Mouse (Mus musculus): ENCODE results near the gene Bbs12. TPM values are rescaled to one million over a fixed set of nuclear protein-coding genes. Genes with fewer than 3 reads are reported as not detected.
A peak's percentile ranks its signal among the peaks of the same experiment; 100 is the strongest.

Gene Bbs12
- polyA plus RNA-seq (2014; fragmentation: Nextera tagmentation; extraction: Ambion mirVana), result 3.9 and 7.0 TPM in 2 replicates

DNA sequence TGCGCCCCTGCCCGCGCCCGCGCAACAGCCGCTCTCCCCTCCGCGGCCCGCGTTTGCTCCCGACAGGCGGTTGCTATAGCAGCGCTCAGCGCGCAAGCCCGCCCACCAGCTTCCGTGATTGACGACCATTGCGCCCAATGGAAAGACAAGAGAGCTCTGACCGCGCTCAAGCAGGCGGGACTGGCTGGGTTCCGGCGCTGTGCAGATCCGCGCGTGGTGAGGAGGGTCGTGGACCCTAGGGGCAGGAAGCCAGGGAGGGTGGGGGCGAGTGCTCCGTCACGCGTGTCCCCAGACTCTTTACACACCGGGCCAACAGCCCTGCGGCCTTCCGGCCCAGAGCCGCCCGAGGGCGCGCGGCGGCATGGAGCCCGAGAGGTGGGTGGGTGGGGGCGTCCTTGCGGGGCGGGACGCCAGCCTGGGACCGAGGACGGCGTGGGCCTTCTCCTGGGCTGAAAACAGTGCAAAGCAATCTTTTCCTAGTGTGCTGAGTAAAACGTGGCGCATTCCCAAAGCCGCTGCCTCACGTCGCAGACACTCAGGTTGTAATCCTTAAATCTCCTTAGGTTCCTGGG lies at the start of gene Bbs12, which contains the start of gene Cetn4:
Bbs12 (plus strand) TSS at position 185 of the 572 bp plus-strand sequence.
Cetn4 (minus strand) TSS at position 339 of the 572 bp plus-strand sequence.
- H3K9me3 ChIP-seq (ENCODE audit: control insufficient read depth, low read length), result no peaks in the 10 kb centered on the region
- peak within 1 kb of the TSS; percentile 79 for H3K9ac ChIP-seq (replicated peaks; ENCODE audit: low read length)
- H3K4me2 ChIP-seq (ENCODE audit: low read length), result peak within 1 kb of the TSS; percentile 67
- peak within 1 kb of the TSS; percentile 77 for H3K27ac ChIP-seq (replicated peaks; ENCODE audit: low read depth, low read length)
- peak; percentile 100 for ATAC-seq (ENCODE audit: low FRiP score, low TSS enrichment)
- H3K4me3 ChIP-seq (replicated peaks; ENCODE audit: low read depth, low read length), result peak within 1 kb of the TSS; percentile 77
- H3K4me1 ChIP-seq (ENCODE audit: control insufficient read depth, insufficient read depth, low read length), result no peaks in the 10 kb centered on the region
- under 1% methylated on average over 54 of the region's 54 CpGs for WGBS
- H3K36me3 ChIP-seq (ENCODE audit: control insufficient read depth, insufficient read depth, low read length), result no peaks in the 10 kb centered on the region
- peak; percentile 98 for DNase-seq
- H3K27me3 ChIP-seq (ENCODE audit: control insufficient read depth, insufficient read depth, low read length), result no peaks in the 10 kb centered on the region

DNA sequence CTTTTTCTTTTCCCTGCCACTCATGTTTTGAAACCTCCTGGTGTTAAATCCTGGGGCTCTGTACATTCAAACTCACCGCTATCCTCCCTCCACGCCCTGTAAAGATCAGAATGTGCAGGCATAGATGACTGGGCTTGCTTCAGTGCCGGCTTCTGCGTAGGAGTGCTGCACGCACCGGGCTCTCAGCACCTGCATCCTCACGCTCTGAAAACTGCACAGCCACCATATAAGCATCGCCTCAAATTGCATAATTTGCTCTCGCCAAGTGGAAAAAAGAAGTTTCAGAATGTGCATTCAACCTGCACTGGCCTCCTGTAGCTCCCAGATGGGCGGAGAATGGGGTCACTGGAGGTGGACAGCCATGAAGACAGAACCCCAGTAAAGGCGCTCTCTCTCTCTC lies 44.0 kb upstream of the Bbs12 start:
- WGBS, result 83% methylated on average over 11 of the region's 11 CpGs
- ATAC-seq (ENCODE audit: low FRiP score, low TSS enrichment), result no peak

DNA sequence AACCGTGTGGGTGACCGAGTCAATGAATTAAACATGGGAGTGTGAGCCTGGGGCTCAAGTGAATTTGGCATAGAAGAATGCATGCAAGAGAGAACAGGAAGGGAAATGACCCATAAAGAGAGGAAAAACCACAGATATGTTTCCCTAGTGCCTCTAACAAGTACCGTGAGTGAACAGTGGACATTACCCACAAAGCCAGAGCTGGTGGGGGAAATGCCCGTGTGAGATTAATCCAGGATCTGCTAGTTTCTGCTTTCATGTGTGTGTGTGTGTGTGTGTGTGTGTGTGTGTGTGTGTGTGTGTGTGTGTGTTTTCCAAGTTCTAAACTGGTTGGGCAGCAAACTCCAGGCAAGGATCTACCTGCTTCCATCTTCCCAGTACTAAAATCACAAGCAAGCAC lies 42.4 kb upstream of the Bbs12 start:
- no peak for DNase-seq
- no peak overlapping the region for H3K27ac ChIP-seq (replicated peaks; ENCODE audit: low read depth, low read length)
- H3K36me3 ChIP-seq (ENCODE audit: control insufficient read depth, insufficient read depth, low read length), result no peaks in the 10 kb centered on the region
- no peaks in the 10 kb centered on the region for H3K9me3 ChIP-seq (ENCODE audit: control insufficient read depth, low read length)
- no peak overlapping the region for H3K4me2 ChIP-seq (ENCODE audit: low read length)
- H3K4me3 ChIP-seq (replicated peaks; ENCODE audit: low read depth, low read length), result no peak overlapping the region
- H3K9ac ChIP-seq (replicated peaks; ENCODE audit: low read length), result no peak overlapping the region
- 92% methylated on average over 4 of the region's 4 CpGs for WGBS
- H3K4me1 ChIP-seq (ENCODE audit: control insufficient read depth, insufficient read depth, low read length), result no peaks in the 10 kb centered on the region
- H3K27me3 ChIP-seq (ENCODE audit: control insufficient read depth, insufficient read depth, low read length), result no peaks in the 10 kb centered on the region
- no peak for ATAC-seq (ENCODE audit: low FRiP score, low TSS enrichment)

More for the DNA sequence above, 44.0 kb upstream of the Bbs12 start:
- Histone ChIP-seq H3K27me3 (ENCODE audit: control insufficient read depth, insufficient read depth, low read length) (no peaks in the 10 kb centered on the region), H3K4me2 (ENCODE audit: low read length) (no peak overlapping the region), H3K36me3 (ENCODE audit: control insufficient read depth, insufficient read depth, low read length) (no peaks in the 10 kb centered on the region), H3K4me3 (replicated peaks; ENCODE audit: low read depth, low read length) (no peak overlapping the region), H3K9ac (replicated peaks; ENCODE audit: low read length) (no peak overlapping the region), H3K27ac (replicated peaks; ENCODE audit: low read depth, low read length) (no peak overlapping the region), H3K9me3 (ENCODE audit: control insufficient read depth, low read length) (no peaks in the 10 kb centered on the region), H3K4me1 (ENCODE audit: control insufficient read depth, insufficient read depth, low read length) (no peaks in the 10 kb centered on the region)
- no peak for DNase-seq

DNA sequence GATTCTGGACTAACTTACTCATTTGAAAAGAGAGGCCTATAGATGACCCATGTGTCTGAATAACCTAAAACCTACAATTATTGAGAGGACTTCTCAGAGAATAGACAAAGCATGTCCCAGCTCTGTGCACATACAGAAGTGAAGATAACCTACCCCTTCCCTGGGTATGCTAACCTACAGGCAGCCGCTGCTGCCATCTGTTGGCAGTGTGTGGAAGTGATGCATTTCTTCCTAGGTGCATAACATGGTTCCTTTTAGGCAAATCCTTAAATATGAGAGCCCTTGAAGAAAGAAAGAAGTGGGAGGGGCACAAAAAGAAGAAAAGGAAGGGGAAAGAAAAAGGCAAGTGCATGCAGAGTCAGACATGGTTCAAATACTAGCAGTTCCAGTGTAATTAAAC lies 41.1 kb upstream of the Bbs12 start:
- Histone ChIP-seq H3K9me3 (ENCODE audit: control insufficient read depth, low read length) (no peaks in the 10 kb centered on the region), H3K27ac (replicated peaks; ENCODE audit: low read depth, low read length) (no peak overlapping the region), H3K4me3 (replicated peaks; ENCODE audit: low read depth, low read length) (no peak overlapping the region), H3K27me3 (ENCODE audit: control insufficient read depth, insufficient read depth, low read length) (no peaks in the 10 kb centered on the region), H3K36me3 (ENCODE audit: control insufficient read depth, insufficient read depth, low read length) (no peaks in the 10 kb centered on the region), H3K9ac (replicated peaks; ENCODE audit: low read length) (no peak overlapping the region), H3K4me1 (ENCODE audit: control insufficient read depth, insufficient read depth, low read length) (no peaks in the 10 kb centered on the region), H3K4me2 (ENCODE audit: low read length) (no peak overlapping the region)
- WGBS, result 11% methylated on average over 1 of the region's 1 CpGs
- DNase-seq, result peak; percentile 70
- ATAC-seq (ENCODE audit: low FRiP score, low TSS enrichment), result no peak; the same call in 1 of the 2 replicates

DNA sequence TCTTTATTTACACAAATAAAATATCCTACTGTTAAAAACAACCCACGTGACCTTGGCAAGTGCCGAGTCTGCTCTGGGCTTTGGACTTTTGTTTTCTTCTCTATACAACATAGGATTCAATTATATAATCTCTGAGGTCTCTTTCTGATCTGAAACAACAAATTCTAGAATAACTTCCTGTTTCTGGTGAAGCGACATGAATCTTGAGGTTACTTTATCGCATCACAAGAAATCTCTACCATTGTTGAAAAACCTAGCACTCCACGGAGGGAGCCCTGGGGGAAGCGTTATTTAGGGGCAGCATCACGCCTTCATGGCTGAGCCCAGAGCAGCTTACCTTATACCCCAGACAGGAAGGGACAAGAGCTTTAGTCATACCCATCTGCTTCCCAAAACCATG lies 39.3 kb upstream of the Bbs12 start:
- no peak for DNase-seq
- no peak overlapping the region for H3K9ac ChIP-seq (replicated peaks; ENCODE audit: low read length)
- no peak overlapping the region for H3K4me3 ChIP-seq (replicated peaks; ENCODE audit: low read depth, low read length)
- H3K9me3 ChIP-seq (ENCODE audit: control insufficient read depth, low read length), result no peaks in the 10 kb centered on the region
- H3K27me3 ChIP-seq (ENCODE audit: control insufficient read depth, insufficient read depth, low read length), result no peaks in the 10 kb centered on the region
- H3K36me3 ChIP-seq (ENCODE audit: control insufficient read depth, insufficient read depth, low read length), result no peaks in the 10 kb centered on the region
- no peaks in the 10 kb centered on the region for H3K4me1 ChIP-seq (ENCODE audit: control insufficient read depth, insufficient read depth, low read length)
- no peak for ATAC-seq (ENCODE audit: low FRiP score, low TSS enrichment)
- WGBS, result 90% methylated on average over 7 of the region's 7 CpGs
- H3K4me2 ChIP-seq (ENCODE audit: low read length), result no peak overlapping the region
- H3K27ac ChIP-seq (replicated peaks; ENCODE audit: low read depth, low read length), result no peak overlapping the region

DNA sequence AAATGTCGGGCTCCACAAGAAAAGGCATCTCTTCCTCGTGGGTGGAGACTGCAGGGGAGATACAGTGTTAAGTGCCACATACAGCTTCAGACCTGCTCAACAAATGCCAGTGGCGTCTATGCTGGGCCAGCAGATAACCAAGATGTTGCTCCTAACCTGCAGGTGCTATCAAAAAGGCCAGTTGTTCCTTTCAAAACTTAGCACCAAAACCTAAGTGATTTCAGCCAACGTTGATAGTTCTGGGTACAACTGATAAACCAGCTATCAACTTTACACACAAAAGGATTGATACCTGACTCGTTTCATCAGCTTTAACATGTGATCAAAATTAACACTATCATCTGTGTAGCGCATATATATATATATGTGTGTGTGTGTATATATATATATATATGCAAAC lies 37.7 kb upstream of the Bbs12 start:
- 81% methylated on average over 6 of the region's 6 CpGs for WGBS
- no peak for DNase-seq
- Histone ChIP-seq H3K9me3 (ENCODE audit: control insufficient read depth, low read length) (no peaks in the 10 kb centered on the region), H3K4me3 (replicated peaks; ENCODE audit: low read depth, low read length) (no peak overlapping the region), H3K27ac (replicated peaks; ENCODE audit: low read depth, low read length) (no peak overlapping the region), H3K9ac (replicated peaks; ENCODE audit: low read length) (no peak overlapping the region), H3K36me3 (ENCODE audit: control insufficient read depth, insufficient read depth, low read length) (no peaks in the 10 kb centered on the region), H3K4me1 (ENCODE audit: control insufficient read depth, insufficient read depth, low read length) (no peaks in the 10 kb centered on the region), H3K4me2 (ENCODE audit: low read length) (no peak overlapping the region), H3K27me3 (ENCODE audit: control insufficient read depth, insufficient read depth, low read length) (no peaks in the 10 kb centered on the region)
- ATAC-seq (ENCODE audit: low FRiP score, low TSS enrichment), result no peak

DNA sequence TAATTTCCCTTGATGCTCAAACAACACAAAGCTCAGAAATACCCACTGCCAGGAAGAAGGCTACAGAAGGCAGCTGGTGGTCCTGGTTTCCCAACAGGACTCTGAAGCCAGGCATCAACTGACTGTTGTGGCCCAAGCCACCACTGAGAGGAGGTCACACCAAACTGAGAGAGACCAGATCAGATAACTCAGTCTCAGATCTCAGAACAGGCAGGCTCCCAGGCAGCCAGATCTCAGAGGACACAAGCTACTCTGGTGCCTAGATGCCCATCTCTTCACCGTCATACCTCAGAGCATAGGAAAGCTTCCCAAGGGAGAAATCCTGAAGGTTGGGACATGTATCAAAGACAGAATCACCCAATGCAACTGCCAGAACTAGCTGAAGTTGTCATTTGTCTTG lies 32.1 kb upstream of the Bbs12 start:
- no peaks in the 10 kb centered on the region for H3K36me3 ChIP-seq (ENCODE audit: control insufficient read depth, insufficient read depth, low read length)
- no peak overlapping the region for H3K4me3 ChIP-seq (replicated peaks; ENCODE audit: low read depth, low read length)
- H3K4me1 ChIP-seq (ENCODE audit: control insufficient read depth, insufficient read depth, low read length), result no peaks in the 10 kb centered on the region
- H3K4me2 ChIP-seq (ENCODE audit: low read length), result no peak overlapping the region
- H3K27ac ChIP-seq (replicated peaks; ENCODE audit: low read depth, low read length), result no peak overlapping the region
- H3K27me3 ChIP-seq (ENCODE audit: control insufficient read depth, insufficient read depth, low read length), result no peaks in the 10 kb centered on the region
- DNase-seq, result no peak
- no peaks in the 10 kb centered on the region for H3K9me3 ChIP-seq (ENCODE audit: control insufficient read depth, low read length)
- WGBS, result 94% methylated on average over 1 of the region's 1 CpGs
- ATAC-seq (ENCODE audit: low FRiP score, low TSS enrichment), result no peak
- no peak overlapping the region for H3K9ac ChIP-seq (replicated peaks; ENCODE audit: low read length)

DNA sequence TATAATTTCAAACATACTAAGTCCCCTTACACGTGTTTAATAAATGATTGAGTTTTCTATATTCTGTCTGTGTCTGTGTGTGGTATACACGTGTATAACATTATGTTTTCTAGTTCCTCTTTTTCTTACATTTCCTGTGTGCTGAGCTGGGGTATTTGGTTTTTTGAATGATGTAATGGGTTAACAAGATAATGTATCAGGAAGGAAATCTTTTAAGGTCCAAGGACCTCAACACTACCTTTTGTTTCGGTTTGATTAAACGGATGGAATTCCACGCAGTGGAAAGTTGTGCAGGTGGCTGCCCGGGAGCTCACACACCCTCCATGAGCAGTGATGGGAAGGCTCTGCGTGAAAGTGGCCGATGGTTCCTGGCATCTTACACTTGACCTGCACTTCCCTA lies 31.5 kb upstream of the Bbs12 start:
- Histone ChIP-seq H3K36me3 (ENCODE audit: control insufficient read depth, insufficient read depth, low read length) (no peaks in the 10 kb centered on the region), H3K4me2 (ENCODE audit: low read length) (no peak overlapping the region), H3K9me3 (ENCODE audit: control insufficient read depth, low read length) (no peaks in the 10 kb centered on the region), H3K4me3 (replicated peaks; ENCODE audit: low read depth, low read length) (no peak overlapping the region), H3K4me1 (ENCODE audit: control insufficient read depth, insufficient read depth, low read length) (no peaks in the 10 kb centered on the region), H3K27ac (replicated peaks; ENCODE audit: low read depth, low read length) (no peak overlapping the region), H3K9ac (replicated peaks; ENCODE audit: low read length) (no peak overlapping the region), H3K27me3 (ENCODE audit: control insufficient read depth, insufficient read depth, low read length) (no peaks in the 10 kb centered on the region)
- DNase-seq (no peak), ATAC-seq (ENCODE audit: low FRiP score, low TSS enrichment) (no peak)
- 83% methylated on average over 8 of the region's 8 CpGs for WGBS

DNA sequence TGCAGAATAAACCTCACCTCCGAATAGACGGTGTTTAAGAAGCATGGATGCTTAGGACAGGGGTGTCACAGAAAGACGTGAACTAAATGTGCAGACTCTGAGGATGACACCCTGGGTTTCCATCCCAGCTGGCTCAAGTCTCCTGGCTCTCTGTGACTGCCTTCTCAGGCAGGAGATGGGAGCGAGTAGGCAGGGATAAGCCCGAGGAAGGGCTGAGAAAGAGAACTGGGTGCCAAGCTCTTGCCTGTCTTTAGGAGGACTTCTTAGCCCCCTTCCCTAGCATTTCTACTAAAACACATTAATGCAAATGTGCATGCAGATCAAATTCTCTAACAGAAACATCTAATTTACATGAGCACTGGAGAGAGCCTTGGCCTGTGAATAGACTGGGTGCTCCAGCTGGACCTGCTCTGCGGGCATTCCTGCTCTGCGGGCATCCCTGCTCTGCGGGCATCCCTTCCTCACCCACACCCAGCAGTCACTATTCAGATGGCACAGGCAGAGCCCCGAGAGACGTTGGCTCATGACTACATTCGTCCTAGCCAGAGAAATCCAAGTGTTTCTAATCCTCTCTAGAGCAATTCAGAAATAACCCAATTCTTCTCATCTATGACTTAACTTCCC lies 29.9 kb upstream of the Bbs12 start:
- WGBS, result 78% methylated on average over 11 of the region's 11 CpGs
- Histone ChIP-seq H3K4me1 (ENCODE audit: control insufficient read depth, insufficient read depth, low read length) (no peaks in the 10 kb centered on the region), H3K9me3 (ENCODE audit: control insufficient read depth, low read length) (no peaks in the 10 kb centered on the region), H3K27me3 (ENCODE audit: control insufficient read depth, insufficient read depth, low read length) (no peaks in the 10 kb centered on the region), H3K36me3 (ENCODE audit: control insufficient read depth, insufficient read depth, low read length) (no peaks in the 10 kb centered on the region), H3K9ac (replicated peaks; ENCODE audit: low read length) (no peak overlapping the region), H3K4me2 (ENCODE audit: low read length) (no peak overlapping the region), H3K27ac (replicated peaks; ENCODE audit: low read depth, low read length) (no peak overlapping the region), H3K4me3 (replicated peaks; ENCODE audit: low read depth, low read length) (no peak overlapping the region)
- no peak for ATAC-seq (ENCODE audit: low FRiP score, low TSS enrichment)
- no peak for DNase-seq

Measured in midbrain, embryonic 14.5 days (tissue).